In the genomic region with DNA sequence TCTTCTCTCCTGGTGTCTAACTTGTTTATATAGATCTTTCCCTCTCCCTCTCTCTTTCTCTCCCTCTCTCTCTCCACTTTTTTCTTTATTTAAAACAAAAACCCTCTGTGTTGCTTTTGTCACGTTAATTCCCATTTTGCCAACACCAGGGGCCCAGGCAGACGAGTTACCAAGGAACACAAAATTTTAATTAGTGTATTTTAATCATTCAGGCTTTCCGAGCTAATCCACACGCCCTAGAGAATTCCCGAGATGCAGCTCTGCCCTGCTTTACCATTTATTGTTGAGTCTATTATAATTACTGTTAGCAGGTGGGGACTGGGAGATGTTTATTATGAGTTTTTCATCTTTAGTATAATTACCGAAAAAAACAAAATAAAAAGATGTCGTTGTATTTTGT, we compare ENCODE assay signal across 10 mouse cellular contexts. TPM values are rescaled to one million over a fixed set of nuclear protein-coding genes. Genes with fewer than 3 reads are reported as not detected.
A peak's percentile ranks its signal among the peaks of the same experiment; 100 is the strongest.
DNase-seq lines count a peak whose midpoint lies in the region; ATAC-seq and TF ChIP-seq lines count a peak whose summit lies in the region.
"Had no signal": no experiment of that assay in that cellular context is flagged by ENCODE, and none has a peak within 500 bp of the region (broad histone marks: within the 10 kb centered on the region; RNA-seq: fewer than 3 reads in every experiment).

No protein-coding gene starts in this region.

- H3K36me3 ChIP-seq in heart, embryonic 16.5 days (ENCODE audit: control insufficient read depth, insufficient read depth), result no peaks in the 10 kb centered on the region
- 0 out of 2 replicates have a peak, but pooled peaks cover 4% of the 10 kb centered on the region for H3K36me3 ChIP-seq in hindbrain, embryonic 10.5 days
- H3K36me3 ChIP-seq in midbrain, embryonic 10.5 days, result no peaks in the 10 kb centered on the region

- TF ChIP-seq CTCF in brain, embryonic 14.5 days (IDR thresholded peaks at IDR 0.05; ENCODE audit: borderline replicate concordance, extremely low read depth, insufficient read depth, insufficient read length), result no peak

- H3K4me3 ChIP-seq in heart, embryonic 16.5 days (ENCODE audit: low read length), result no peak overlapping the region
- H3K4me3 ChIP-seq in hindbrain, embryonic 10.5 days, result peak overlapping the region; percentile 48
- H3K4me3 ChIP-seq in midbrain, embryonic 10.5 days, result peak overlapping the region; percentile 52
- H3K4me3 ChIP-seq: erythroblast, embryonic 14.5 days had no signal

- H3K9ac ChIP-seq in heart, embryonic 16.5 days (ENCODE audit: low read length), result peak overlapping the region; percentile 65; the same call in 1 of the 2 replicates

- no peak for DNase-seq in heart, postnatal 10 days
- DNase-seq in brain, embryonic 14.5 days (ENCODE audit: low read depth), result peak; percentile 78
- no peak for DNase-seq in hindbrain, embryonic 10.5 days (ENCODE audit: low spot score)
- no peak for DNase-seq in midbrain, embryonic 10.5 days (ENCODE audit: low spot score)
- no peak for DNase-seq in left cerebral cortex, postnatal 14 days (ENCODE audit: low spot score in 2 of 2)
- DNase-seq in cerebellum, adult 11 months, result no peak
- no peak for DNase-seq in right cerebral cortex, postnatal 10 days (ENCODE audit: low spot score in 2 of 2)
- DNase-seq: cerebellum, adult 11-12 months had no signal

- no peak for ATAC-seq in heart, embryonic 16.5 days (replicated peaks; ENCODE audit: extremely low read depth, insufficient read depth, low FRiP score)

- peaks cover 49% of the 10 kb centered on the region for H3K4me1 ChIP-seq in heart, embryonic 16.5 days (ENCODE audit: control insufficient read depth, insufficient read depth, low read length)
- peaks cover 70% of the 10 kb centered on the region for H3K4me1 ChIP-seq in hindbrain, embryonic 10.5 days (replicated peaks)
- H3K4me1 ChIP-seq in midbrain, embryonic 10.5 days, result peaks cover 63% of the 10 kb centered on the region

- TF ChIP-seq POLR2A in brain, embryonic 14.5 days (IDR thresholded peaks at IDR 0.05; ENCODE audit: borderline replicate concordance, extremely low read depth, insufficient read depth, insufficient read length, poor library complexity, severe bottlenecking), result no peak

- H3K27ac ChIP-seq in heart, embryonic 16.5 days (ENCODE audit: low read length), result no peak overlapping the region
- peak overlapping the region; percentile 87 for H3K27ac ChIP-seq in hindbrain, embryonic 10.5 days
- H3K27ac ChIP-seq in midbrain, embryonic 10.5 days (replicated peaks), result peak overlapping the region; percentile 87

- intact Hi-C loops in heart, postnatal 10 days (cut with DNase I), result loop anchor here (10.0 kb wide), 1 partner anchor 46 kb away; no protein-coding TSS in a partner anchor
- intact Hi-C loops in left cerebral cortex, postnatal 14 days (cut with DNase I), result no loop called here

- peak overlapping the region; percentile 52; the same call in 1 of the 2 replicates for H3K4me2 ChIP-seq in heart, embryonic 16.5 days (ENCODE audit: low read depth, low read length)

- H3K9me3 ChIP-seq in heart, embryonic 16.5 days (replicated peaks; ENCODE audit: control insufficient read depth, low read length), result no peaks in the 10 kb centered on the region
- no peaks in the 10 kb centered on the region for H3K9me3 ChIP-seq in hindbrain, embryonic 10.5 days
- H3K9me3 ChIP-seq in midbrain, embryonic 10.5 days (replicated peaks), result no peaks in the 10 kb centered on the region

- WGBS in heart, embryonic 16.5 days, result 71% methylated on average over 7 of the region's 7 CpGs
- WGBS in hindbrain, embryonic 10.5 days, result 26% methylated on average over 7 of the region's 7 CpGs
- WGBS in midbrain, embryonic 10.5 days, result 27% methylated on average over 7 of the region's 7 CpGs

- H3K27me3 ChIP-seq in heart, embryonic 16.5 days (ENCODE audit: control insufficient read depth, insufficient read depth, low read length), result peaks cover 6% of the 10 kb centered on the region
- H3K27me3 ChIP-seq in hindbrain, embryonic 10.5 days (ENCODE audit: insufficient read depth, poor library complexity, severe bottlenecking), result peaks cover 95% of the 10 kb centered on the region
- H3K27me3 ChIP-seq in midbrain, embryonic 10.5 days (ENCODE audit: low read depth, poor library complexity, severe bottlenecking), result peaks cover 96% of the 10 kb centered on the region

RNA-seq across cellular contexts. Expression of a gene that starts 56.4 kb away (rescaled TPM):
- polyA plus RNA-seq in heart, embryonic 16.5 days (2015; fragmentation: Nextera tagmentation; extraction: Ambion mirVana), result 22.4 and 25.7 TPM in 2 replicates
- 10 to 100 TPM; 64.7 to 67.2 TPM for total RNA-seq in heart, postnatal 10 days (2021)
- 2.9 and 6.9 TPM in 2 replicates for polyA plus RNA-seq in brain, embryonic 14.5 days (2012; rRNA removed)
- polyA plus RNA-seq in hindbrain, embryonic 10.5 days (2016; fragmentation: Nextera tagmentation; extraction: Ambion mirVana), result 13.8 and 14.4 TPM in 2 replicates
- polyA plus RNA-seq in midbrain, embryonic 10.5 days (2016; fragmentation: Nextera tagmentation; extraction: Ambion mirVana), result 2.9 and 6.3 TPM in 2 replicates
- 1 to 10 TPM; 1.1 to 1.6 TPM for total RNA-seq in left cerebral cortex, postnatal 14 days (2021)
